Mouse (Mus musculus): ENCODE results near the gene Tuba4a.

DNA sequence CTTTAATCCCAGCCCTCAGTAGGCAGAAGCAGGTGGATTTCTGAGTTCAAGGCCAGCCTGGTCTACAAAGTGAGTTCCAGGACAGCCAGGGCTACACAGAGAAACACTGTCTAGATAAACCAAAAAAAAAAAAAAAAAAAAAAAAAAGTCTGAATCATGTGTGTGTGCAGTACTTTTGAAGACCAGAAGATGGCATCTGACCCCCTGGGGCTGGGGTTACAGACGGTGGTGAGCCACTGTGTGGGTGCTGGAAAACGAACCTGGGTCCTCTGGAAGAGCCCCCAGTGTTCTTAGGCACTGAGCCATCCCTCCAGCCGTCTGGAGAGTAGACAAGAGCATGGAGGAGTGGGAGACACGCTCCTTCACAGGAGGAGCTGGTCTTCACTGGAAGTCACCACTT lies 37.5 kb downstream of the Tuba4a start:
- TF ChIP-seq CTCF (IDR thresholded peaks at IDR 0.05; ENCODE audit: low read depth) (no peak; the same call in 1 of the 2 replicates), EP300 (IDR thresholded peaks at IDR 0.05; ENCODE audit: low read depth) (no peak)

Data from heart, postnatal 0 days (tissue).